Mouse (Mus musculus) effector memory CD4-positive, alpha-beta T cell, adult 7 months (primary cell): ENCODE results near the gene Vmn1r158. TPM values are rescaled to one million over a fixed set of nuclear protein-coding genes. Genes with fewer than 3 reads are reported as not detected.

Source experiments
- polyA plus RNA-seq: library from polyadenylated mRNA; unstranded; fragments of 100-300 nt; shearing (Covaris generic); gene quantifications from one replicate; pipeline ENCODE4 v1.2.1, GENCODE M21; 2017

Gene Vmn1r158
- polyA plus RNA-seq = not detected

DNA sequence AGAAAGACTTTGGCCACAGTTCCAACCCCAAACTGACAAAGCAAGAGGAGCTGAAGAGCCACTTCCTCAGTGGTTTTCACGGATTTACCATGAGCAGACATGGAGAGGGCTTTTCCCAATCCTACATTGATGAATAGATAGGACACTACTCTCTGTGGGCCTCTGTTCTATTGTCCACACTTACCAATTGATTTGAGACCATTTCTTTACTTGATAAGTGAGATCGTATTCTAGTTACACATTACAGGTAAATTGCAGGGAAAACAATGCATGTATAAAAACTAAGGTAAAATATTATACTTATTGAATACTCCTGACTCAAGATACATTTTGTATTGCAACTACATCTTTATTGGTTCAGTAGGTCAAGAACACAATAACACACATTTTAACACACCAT is at the start of gene Vmn1r158:
TSS of gene Vmn1r158 (minus strand) at position 101 of the 400 bp plus-strand sequence.

DNA sequence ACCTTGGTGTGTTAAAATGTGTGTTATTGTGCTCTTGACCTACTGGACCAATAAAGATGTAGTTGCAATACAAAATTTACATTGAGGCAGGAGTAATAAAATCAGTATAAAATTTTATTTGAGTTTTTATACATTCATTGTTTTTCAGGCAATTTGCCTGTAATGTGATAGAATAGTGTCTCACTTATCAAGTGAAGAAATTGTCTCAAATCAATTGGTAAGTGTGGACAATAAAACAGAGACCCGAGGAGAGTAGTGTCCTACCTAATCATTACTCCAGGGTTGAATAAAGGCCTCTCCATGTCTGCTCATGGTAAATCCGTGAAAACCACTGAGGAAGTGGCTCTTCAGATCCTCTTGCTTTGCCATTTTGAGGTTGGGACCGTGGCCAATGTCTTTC is 29.2 kb downstream of the Vmn1r158 start, which contains the start of gene Vmn1r157:
TSS of gene Vmn1r157 (plus strand) at position 301 of the 400 bp plus-strand sequence.

Other genes with a start within 250 kb of the Vmn1r158 start
- not detected for gene Gm4201, start 225.4 kb downstream of the Vmn1r158 start, polyA plus RNA-seq
- 0.65 TPM for gene Gm4565, start 202.7 kb downstream of the Vmn1r158 start, polyA plus RNA-seq
- gene Vmn1r155, start 132.8 kb downstream of the Vmn1r158 start, polyA plus RNA-seq = 1.1 TPM
- gene Gm8693, start 98.5 kb downstream of the Vmn1r158 start, polyA plus RNA-seq = not detected
- gene Gm4567, start 71.1 kb downstream of the Vmn1r158 start, polyA plus RNA-seq = not detected
- gene Vmn1r157, start 29.1 kb downstream of the Vmn1r158 start, polyA plus RNA-seq = not detected
- gene Vmn1r159, start 52.8 kb upstream of the Vmn1r158 start, polyA plus RNA-seq = not detected
- not detected for gene Vmn1r160, start 80.4 kb upstream of the Vmn1r158 start, polyA plus RNA-seq
- gene Gm4214, start 193.9 kb upstream of the Vmn1r158 start, polyA plus RNA-seq = not detected
- gene Gm4216, start 229.1 kb upstream of the Vmn1r158 start, polyA plus RNA-seq = not detected